Mouse (Mus musculus) heart, postnatal 10 days (tissue): ENCODE results near the gene 1700008O03Rik. TPM values are rescaled to one million over a fixed set of nuclear protein-coding genes. Genes with fewer than 3 reads are reported as not detected.

Experiments
- DNase-seq, 2 experiments: peaks; one replicate each; pipeline ENCODE4 v3.0.0; 2021
- intact Hi-C: fragments of 180-260 bp; cut with DNase I; formaldehyde crosslinking; loops from one replicate; pipeline ENCODE4 v1.15.1; 2025
- total RNA-seq, 2 experiments: library from RNA; stranded (reverse); gene quantifications; 2 replicates each; pipeline ENCODE4 v1.2.3; 2021

The 1700008O03Rik gene
- total RNA-seq, 2 experiments from 2014 or later, result 0.40 TPM; not detected in 1

DNA sequence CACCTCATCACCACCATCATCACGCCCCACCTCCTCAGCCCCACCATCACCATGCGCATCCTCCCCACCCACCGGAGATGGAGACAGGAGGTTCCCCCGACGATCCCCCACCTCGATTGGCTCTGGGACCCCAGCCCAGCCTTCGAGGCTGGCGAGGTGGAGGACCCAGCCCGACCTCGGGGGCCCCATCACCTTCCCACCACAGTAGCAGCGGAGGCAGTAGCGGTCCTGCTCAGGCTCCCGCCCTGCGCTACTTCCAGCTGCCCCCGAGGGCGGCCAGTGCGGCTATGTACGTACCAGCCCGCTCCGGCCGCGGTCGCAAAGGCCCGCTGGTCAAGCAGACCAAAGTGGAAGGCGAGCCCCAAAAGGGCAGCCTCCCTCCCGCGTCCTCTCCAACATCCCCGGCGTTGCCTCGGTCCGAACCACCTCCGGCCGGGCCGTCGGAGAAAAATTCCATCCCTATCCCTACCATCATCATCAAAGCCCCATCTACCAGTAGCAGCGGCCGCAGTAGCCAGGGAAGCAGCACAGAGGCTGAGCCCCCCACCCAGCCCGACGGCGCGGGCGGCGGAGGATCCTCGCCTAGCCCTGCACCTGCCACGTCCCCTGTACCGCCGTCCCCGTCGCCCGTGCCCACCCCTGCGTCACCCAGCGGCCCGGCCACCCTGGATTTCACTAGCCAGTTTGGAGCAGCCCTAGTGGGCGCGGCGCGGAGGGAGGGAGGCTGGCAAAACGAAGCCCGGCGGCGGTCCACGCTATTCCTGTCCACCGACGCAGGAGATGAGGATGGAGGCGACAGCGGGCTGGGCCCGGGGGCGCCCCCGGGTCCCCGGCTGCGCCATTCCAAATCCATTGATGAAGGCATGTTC lies 33.5 kb downstream of the 1700008O03Rik start:
- DNase-seq, result no peak
- intact Hi-C loops, result loop anchor here (1.0 to 5.0 kb wide), 2 partner anchors 50 to 89 kb away; no protein-coding TSS in a partner anchor

DNA sequence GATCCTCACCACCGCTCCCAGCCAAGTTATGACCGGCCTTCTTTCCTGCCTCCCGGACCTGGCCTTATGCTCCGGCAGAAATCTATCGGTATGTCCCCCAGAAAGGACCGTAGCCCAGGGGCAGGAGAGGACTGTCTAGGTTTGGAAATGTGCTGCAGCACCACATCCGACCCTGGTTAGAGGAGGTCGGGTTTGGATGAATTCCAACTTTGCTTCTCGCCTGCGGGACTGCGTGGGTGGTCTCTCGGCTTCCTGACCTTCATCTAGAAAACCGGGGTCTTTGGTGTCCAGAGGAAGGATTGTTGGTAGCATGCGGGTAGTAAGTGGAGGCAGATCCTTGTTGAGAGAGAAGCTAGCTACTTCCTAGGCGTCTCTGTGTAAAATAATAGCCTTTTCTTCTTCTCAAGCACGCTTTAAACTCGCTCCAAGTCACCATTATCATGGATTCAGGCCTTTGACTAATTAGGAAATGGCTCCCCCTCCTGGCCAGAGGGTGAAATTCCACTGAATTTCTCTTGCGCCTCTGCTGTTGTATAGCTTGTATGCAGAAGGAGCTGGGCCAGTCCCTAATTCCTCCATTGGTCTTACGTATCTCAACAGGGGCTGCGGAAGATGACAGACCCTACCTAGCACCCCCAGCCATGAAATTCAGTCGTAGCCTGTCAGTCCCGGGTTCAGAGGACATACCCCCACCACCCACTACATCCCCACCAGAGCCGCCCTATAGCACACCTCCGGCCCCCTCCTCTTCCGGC lies 34.5 kb downstream of the 1700008O03Rik start:
- intact Hi-C loops, result loop anchor here (1.0 to 5.0 kb wide), 2 partner anchors 49 to 88 kb away; no protein-coding TSS in a partner anchor
- peak; percentile 82 to 86 for DNase-seq

DNA sequence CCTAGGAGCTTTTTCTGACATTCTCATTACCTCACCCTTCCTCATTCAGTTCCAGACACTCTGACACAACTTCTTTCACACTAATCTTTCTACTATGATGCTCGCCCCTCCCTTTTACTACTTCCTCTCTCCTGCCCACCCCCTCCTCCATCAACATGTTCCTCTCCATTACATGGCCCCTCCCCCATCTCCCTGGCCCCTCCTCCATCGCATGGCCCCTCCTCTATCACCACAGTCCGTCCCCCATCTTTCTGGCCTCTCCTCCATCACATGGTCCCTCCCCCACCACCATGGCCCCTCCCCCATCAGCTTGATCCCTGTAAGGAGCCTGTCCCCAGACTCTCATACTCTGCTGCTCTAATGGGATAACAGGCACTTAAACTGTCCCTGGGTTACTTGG lies 36.6 kb downstream of the 1700008O03Rik start:
- intact Hi-C loops, result no loop called here
- no peak for DNase-seq

DNA sequence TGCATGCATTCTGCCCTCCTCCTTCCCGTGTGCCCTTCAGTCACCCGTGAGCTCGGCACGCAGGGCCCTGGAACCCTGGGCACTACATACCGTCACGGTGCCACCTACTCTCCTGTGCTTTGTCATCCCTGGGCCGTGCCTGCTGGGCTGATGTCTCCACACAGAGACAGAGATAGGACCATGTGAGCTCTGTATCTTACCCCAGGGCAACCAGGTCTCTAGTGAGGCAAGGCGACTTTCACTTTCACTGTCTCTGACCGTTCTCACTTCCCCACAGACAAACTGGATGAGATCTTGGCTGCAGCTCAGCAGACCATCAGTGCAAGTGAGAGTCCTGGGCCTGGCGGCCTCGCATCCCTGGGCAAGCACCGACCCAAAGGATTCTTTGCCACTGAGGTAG lies 41.0 kb downstream of the 1700008O03Rik start:
- DNase-seq, result no peak
- intact Hi-C loops, result no loop called here

DNA sequence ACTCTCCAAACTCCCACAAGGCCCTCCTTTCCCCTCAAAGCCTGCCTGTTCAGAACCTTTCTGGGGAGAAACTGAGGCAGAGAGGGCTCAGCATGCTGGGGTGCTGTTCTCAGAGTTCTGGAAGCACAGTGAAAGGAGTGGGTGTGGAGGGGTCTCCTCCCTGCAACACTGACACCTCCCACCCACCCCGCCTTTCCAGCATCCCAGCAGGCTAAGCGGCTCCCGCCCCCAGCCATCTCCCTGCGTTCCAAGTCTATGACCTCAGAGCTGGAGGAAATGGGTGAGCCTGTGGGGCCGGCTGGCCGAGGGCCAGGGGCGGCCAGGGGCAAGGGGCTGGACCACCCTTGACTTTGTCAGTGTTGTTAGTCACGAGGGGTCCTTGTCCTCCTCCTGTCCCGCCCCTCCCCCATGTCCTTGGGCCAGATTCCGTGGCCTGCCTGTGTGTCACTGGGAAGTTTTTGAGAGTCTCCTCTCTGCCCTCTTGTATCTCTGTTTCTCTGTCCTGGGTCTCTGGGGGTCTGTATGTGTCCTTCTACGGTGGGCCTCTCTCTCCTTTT lies 42.1 kb downstream of the 1700008O03Rik start:
- intact Hi-C loops, result no loop called here
- DNase-seq, result peak in 1 of 2 experiments; percentile 20

DNA sequence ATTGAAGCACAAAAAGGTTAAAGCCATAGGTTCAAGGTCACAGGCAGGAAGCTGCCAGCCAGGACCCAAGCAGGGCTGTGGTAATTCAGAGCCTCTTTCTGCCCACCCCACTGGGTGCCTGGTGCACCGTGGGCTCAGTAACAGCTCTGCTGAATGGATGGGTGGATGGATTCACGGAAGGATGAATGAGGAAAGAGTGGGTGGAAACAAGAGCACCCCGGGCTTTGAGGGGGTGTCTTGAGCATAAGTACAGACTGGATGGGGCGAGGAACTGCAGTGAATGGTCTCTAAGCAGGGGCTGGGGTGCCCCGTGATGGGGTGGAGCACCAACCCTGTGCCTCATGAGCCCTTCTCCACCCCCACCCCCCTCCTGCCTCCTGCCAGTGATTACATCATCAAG lies 43.9 kb downstream of the 1700008O03Rik start:
- intact Hi-C loops, result no loop called here

DNA sequence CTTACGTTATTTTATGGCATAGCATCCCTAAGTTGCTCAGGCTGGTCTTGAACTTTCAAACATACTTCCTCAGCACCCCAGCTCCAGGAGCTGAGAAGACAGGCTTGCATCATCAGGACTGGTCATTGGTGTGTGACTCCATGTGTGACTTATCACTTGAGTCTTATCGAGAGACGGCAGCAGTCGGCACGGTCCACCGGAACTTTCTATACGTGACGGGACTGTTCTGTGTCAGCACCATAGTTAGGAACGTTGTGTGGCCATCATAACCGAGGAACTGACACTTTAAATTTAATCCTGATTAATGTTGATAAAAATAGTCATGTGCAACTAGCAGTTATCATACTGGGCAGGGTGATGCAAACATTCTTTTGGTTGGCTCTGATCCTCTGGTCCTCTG lies 44.5 kb downstream of the 1700008O03Rik start:
- intact Hi-C loops, result no loop called here
- no peak for DNase-seq

More for the DNA sequence above, 43.9 kb downstream of the 1700008O03Rik start:
- no peak for DNase-seq

DNA sequence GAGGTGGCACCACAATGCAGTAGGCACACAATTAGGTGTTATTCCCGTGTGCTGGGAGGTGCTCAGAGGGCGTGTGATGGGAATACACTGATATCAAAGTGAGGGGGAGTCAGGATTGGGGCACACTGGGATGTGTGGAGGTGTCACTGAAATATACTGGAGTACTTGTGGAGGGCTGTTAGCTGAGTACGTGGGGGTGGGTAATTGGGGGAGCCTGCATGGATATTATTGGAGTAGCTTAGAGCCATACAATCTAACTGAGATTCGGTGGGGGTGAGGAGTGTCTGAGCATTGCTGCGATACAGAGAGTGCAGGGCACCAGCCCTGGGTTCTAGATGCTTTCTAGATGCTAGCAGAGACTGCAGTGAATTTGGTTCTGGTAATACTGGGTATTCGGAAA lies 45.4 kb downstream of the 1700008O03Rik start:
- DNase-seq, result no peak
- intact Hi-C loops, result no loop called here

DNA sequence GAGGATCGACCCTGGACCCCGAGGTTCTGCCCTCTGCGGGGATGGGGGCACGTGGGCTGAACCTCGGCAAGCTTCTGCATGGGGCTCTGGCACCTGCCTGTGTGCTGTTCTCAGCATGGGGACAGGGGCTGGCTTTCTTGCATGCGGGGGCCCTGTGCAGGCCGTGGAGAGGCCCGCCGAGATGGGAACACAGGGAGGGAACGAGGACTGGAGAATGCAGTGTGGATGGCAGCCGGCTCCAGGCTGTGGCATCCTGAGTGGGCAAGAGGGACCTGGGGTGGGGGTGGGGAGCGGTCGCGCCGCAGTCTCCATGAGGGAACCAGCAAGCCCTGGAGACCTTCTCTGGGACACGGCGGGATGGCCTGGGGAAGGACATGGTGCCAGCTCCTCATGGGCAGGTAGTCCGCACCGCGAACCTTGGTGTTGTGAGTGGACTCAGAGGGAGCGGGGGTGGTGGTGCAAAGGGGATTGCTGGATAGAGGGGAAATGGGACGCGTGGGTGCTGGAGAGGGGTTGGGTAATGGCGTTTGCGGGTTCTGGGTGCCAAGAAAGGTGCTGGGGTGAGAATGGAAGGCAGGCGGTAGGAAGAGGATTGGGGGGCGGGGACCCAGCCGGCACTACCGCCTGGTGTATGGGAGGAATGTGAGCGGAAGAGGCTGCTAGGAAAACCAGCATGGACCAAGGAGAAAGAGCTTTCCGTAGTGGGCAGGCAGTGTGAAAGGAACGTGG lies 48.3 kb downstream of the 1700008O03Rik start:
- DNase-seq, result no peak
- intact Hi-C loops, result no loop called here

DNA sequence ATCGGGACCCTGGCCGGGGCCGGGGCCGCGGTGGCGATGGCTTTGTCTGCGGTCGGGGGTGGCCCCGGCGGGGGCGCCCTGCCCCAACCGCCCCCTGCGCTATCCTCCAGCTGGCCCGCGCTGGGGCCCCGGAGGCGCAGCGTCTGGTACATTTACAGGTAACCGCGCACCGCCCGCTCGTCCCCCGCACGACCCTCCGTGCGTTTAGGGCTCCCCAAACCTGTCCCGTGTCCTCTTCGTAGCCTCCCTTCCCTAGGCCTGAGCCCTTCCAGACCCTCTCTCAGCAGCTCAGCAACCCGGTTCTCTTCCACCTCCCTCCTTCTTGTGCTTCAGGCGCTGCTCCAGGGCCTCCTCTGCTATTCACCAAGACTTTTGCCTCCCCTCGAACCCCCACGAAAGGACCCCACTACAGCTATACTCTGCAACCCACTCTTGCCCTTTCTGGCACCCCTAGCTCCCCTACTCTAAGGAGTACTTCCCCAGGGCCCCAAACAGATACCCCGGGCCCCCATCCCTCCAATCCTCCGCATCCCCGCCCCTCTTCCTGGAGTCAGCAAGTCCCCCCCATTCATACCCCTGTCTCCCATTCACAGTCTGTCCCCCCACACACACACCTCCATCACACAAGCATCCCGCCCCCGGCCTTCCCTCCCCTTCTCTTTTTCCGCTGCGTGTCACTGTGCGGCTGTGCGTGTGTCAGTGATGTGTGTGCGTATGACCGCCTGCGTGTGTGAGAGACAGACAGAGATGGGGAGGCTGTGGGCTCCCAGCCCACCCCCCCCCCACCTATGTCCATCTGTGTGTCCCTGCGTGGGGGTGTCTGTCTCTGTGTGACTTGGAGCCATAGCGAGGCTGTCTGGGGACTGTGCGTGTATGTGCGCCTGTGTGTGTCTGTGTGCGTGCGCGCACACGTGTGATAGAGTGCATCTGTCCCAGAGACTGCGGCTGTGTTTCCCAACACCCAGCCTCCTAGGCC lies 49.3 kb downstream of the 1700008O03Rik start:
- no peak for DNase-seq
- intact Hi-C loops, result no loop called here

DNA sequence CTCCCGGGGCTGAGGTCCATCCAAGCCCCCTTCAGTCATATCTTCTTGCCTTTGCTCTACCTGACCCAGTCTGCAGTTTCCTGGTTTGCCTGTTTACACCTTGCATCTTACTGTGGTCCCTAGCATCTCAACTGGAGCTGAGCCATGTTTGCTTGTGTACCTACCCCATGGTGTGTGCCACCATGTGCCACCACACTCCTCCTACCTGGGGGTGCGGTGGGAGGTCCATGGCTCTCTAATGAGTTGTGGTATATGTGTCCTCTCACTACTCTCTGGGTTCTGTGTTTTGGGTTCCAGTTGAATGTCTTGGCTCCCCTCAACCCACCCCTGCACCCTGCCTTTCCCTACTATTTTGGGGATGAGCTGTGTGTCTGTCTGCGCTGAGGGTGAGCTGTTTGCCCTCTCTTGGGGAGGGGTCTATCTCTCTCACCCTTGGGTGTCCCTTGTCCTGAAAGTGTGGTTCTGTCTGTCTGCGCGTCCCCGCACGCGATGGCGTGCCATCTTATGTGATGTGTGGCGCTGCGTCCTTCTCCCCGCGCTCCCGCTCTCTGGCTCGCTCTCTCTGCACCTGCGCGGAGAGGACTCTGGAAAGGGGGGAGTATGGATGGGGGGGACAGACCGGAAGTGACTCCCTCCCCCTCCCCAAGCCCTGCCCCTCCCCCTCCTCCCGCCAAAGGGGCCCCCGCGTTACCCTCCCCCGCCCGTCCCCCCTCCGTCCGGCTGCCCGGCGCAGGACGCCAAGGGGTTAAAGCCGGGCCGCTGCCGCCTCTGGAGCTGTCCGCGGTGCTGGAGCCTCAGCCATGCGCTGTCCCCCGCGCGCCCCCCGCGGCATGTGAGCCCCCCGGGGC lies 50.4 kb downstream of the 1700008O03Rik start:
- intact Hi-C loops, result no loop called here
- peak in 1 of 2 experiments; percentile 40 for DNase-seq

DNA sequence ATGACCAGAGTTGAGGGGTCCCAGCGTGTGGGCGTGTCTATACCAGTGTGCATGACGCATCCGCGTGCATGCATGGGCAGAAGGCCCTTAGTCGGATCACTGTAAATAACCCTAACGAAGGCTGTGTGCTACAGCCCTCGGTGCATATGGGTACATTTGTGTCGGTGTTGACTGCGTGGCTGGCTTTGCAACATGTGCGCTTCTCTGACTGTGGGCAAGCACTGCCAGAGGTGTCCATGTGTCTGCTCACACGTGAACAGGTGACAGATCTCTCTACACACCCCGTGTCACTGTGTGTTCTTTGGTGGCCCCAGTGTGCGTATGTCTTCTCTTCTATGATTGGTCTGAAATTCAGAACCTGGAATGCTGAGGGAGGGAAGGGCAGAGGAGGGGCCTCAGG lies 51.5 kb downstream of the 1700008O03Rik start:
- no peak for DNase-seq
- intact Hi-C loops, result no loop called here

DNA sequence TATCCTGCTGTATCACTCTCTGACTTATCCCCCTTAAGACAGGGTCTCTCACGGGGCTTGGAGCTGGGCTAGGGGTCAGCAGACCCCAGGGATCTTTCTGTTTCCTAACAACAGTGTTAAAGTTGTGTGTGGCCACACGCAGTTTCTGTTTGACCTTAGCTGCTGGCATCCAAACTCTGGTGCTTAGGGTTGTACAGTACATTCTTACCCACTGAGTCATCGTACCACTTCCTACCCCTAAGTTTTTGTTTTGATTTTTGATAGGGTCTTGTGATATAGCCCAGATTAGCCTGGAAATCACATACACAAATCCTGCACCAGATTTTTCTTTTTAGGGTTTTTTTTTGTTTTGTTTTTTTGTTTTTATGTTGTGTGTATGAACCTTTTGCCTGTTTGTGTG lies 53.3 kb downstream of the 1700008O03Rik start:
- intact Hi-C loops, result no loop called here
- DNase-seq, result no peak

DNA sequence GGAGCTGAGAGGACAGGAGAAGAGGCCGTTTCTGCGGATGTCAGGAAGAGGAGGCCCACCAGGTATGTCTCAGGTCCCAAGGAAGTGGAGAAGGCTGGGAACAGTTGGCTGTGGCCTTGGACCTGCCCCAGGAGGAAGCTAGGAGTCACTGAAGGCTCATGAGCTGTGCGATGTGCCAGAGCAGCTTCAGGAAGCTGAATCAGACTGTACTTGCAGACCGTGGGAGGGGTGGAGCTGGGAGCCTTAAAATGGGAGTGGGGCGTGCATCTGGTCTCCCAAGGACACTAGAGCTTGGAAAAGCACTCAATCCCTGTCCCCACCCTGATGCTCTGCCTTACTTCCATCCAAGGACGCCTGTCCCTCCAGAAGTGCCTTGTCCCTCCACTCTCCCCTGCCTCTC lies 59.0 kb downstream of the 1700008O03Rik start:
- intact Hi-C loops, result no loop called here
- no peak for DNase-seq

DNA sequence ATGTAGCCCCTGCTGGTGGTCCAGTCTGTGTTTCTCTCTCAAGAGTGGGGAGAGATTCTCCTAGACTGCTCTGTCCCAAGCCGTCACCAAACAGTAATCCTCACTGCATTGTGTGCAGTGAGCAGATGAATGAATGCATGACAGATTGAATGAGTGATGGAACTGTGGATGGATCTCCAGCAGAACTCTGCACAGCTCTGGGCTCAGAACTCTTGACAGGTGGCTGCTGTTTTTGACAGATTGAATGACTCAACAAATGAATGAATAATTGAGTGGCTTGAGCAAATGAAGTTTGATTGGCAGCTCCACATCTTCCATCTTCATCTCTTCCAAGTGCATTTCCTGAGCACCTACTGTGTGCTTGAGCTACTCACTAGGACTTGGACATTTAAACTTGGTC lies 63.3 kb downstream of the 1700008O03Rik start:
- intact Hi-C loops, result no loop called here
- DNase-seq, result no peak

DNA sequence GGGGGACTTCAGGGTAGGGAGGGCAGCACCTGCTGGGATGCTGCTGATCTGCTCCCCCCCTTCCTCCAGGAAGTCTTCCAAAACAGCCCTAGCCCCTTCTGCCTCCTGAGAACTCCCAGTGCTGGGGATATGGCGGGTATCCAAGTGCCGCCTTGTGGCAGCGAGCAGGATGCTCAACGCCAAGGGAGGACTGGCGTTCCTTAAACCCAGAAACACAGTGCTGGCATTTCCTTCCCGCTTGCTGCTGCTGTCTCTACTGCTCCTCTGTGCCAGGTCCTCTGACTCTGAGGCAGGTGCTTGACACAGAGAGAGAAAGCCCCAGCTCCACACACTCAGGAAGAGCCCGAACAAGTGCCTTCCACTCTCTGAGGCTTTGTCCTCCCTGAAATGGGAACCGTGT lies 64.7 kb downstream of the 1700008O03Rik start:
- no peak for DNase-seq
- intact Hi-C loops, result no loop called here

DNA sequence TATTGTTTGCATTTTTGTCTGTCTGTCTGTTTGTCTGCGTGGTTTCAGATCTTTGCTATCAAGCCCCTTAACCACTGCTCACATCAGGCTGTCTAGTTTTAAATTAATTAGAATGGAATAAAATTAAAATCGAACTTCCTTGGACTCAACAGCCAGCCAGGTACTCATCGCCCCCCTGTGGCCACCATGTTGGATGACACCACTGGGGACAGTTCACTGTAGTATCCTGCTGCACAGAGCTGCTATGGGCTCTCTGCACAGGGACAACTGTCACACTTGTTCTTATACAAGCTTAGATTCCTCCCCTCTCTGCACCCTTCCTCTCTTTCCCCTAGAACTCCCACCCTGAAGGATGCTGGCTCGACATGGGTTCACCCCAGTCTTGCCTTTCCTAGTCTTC lies 67.7 kb downstream of the 1700008O03Rik start:
- intact Hi-C loops, result loop anchor here (2.0 kb wide), 1 partner anchor 55 kb away; no protein-coding TSS in a partner anchor
- DNase-seq, result no peak

DNA sequence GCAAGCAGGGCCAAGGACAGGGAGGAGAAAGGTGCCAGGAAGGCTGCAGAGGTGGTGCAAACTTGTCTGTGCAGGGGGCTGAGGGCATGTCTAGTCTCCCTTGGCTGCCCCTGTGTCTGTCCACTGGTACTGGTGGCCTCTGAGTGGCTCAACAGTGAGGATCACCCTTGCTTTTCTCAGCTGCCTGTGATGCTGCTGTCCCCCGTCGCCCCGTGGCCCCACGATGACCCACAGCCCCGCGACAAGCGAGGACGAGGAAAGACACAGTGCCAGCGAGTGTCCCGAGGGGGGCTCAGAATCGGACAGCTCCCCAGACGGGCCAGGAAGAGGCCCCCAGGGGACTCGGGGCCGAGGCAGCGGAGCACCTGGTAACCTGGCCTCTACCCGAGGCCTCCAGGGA lies 73.1 kb downstream of the 1700008O03Rik start:
- no peak for DNase-seq
- intact Hi-C loops, result no loop called here
